Mouse (Mus musculus) central nervous system, embryonic 11.5 days (tissue): ENCODE measurements around the gene Wfdc18. TPM values are rescaled to one million over a fixed set of nuclear protein-coding genes. Genes with fewer than 3 reads are reported as not detected.

Source experiments
- polyA plus RNA-seq: library from polyadenylated mRNA; depleted of rRNA; stranded (reverse); fragments of >200 nt; gene quantifications from 2 replicates; pipeline ENCODE4 v1.2.3, GENCODE M21; 2012; rRNA removed

The Wfdc18 gene
- polyA plus RNA-seq: not detected in 2 replicates

DNA sequence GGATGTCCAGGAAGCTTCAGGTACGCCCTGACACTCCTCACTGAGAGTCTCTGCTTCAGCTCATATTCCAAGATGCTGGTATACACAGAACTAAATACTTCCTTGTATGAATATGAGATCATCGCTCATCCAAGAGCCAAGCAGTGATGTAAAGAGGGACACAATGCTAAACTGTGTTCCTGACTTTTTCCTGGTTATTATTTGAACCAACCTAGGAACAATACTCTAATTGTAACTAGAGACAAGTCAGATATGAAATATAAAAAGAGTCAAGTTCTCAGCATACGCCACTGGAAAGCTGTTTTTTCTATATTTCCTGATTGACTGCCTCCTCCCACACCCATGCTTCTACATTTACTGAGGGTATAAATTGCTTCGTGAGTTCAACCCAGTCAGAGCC is at the start of gene Wfdc18:
TSS of gene Wfdc18 (plus strand) at position 301 of the 400 bp plus-strand sequence.

DNA sequence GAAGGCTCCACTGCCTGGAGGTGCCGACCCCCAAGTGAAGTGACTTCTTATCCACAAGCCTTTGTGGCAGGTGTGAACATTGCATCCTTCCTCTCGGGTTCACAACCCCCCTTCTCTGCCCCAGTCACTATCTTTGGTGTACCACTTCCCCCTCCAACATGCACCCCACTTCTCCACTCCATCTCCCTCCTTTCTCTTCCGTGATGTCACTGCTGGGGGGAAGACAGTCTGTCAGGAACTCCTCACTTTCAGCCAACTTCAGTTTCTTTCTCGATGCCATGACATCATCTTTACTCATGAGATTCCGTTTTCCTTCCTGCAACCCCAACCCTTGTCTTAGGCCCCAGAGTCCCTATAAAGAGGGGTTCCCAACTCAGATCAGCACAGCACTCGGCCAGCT is 46.6 kb upstream of the Wfdc18 start, which contains the start of gene Ccl4:
TSS of gene Ccl4 (plus strand) at position 381 of the 400 bp plus-strand sequence.

DNA sequence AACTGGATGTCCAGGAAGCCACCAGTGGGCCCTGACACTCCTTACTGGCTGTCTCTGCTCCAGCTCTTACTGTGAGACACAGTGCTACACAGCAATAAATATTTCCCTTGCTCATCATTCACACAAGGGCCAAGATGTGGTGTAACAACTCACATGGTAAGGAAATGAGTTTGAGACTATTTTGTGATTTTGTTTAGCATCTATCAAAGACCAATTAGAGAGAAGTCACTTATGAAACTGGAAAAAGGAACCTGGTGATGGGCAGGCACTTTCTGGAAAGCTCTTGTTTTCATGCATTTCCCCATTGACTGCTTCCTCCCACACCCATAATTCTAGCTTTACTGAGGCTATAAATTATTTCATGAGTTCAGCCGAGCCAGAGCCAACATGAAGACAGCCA is 5.1 kb upstream of the Wfdc18 start, which contains the start of gene Wfdc17:
TSS of gene Wfdc17 (plus strand) at position 287 of the 400 bp plus-strand sequence.

GRCm38 (mm10) chr11:83746681-83747080 is 37.9 kb downstream of the Wfdc18 start, which contains the start of gene Wfdc21:
TSS of gene Wfdc21 (plus strand) at chr11:83746940.

GRCm38 (mm10) chr11:83753581-83754181 is 44.9 kb downstream of the Wfdc18 start, which contains the start of gene Heatr6:
TSS of gene Heatr6 (plus strand) at chr11:83753696.

Other genes with a start within 250 kb of the Wfdc18 start
- 3.6 and 4.1 TPM in 2 replicates for gene Mmp28, start 245.9 kb upstream of the Wfdc18 start, polyA plus RNA-seq
- 163 and 320 TPM in 2 replicates for gene Taf15, start 235.9 kb upstream of the Wfdc18 start, polyA plus RNA-seq
- gene Heatr9, start 186.8 kb upstream of the Wfdc18 start, polyA plus RNA-seq: not detected in 2 replicates
- gene Ccl5, start 178.5 kb upstream of the Wfdc18 start, polyA plus RNA-seq: not detected in 2 replicates
- 1.2 and 1.3 TPM in 2 replicates for gene Ccl9, start 130.4 kb upstream of the Wfdc18 start, polyA plus RNA-seq
- 0.65 and 1.3 TPM in 2 replicates for gene Ccl6, start 115.9 kb upstream of the Wfdc18 start, polyA plus RNA-seq
- gene Rpl9-ps1, start 63.4 kb upstream of the Wfdc18 start, polyA plus RNA-seq: not detected in 2 replicates
- gene Ccl3, start 59.7 kb upstream of the Wfdc18 start, polyA plus RNA-seq: 0.85 and 0.98 TPM in 2 replicates
- 0.13 and 0.21 TPM in 2 replicates for gene Ccl4, start 46.4 kb upstream of the Wfdc18 start, polyA plus RNA-seq
- gene Wfdc17, start 5.0 kb upstream of the Wfdc18 start, polyA plus RNA-seq: 0.34 and 0.48 TPM in 2 replicates
- gene Wfdc21, start 37.9 kb downstream of the Wfdc18 start, polyA plus RNA-seq: 0.20 and 0.46 TPM in 2 replicates
- gene Heatr6, start 44.7 kb downstream of the Wfdc18 start, polyA plus RNA-seq: 24.1 and 25.3 TPM in 2 replicates
- 0.07 and 0.37 TPM in 2 replicates for gene Hnf1b, start 141.0 kb downstream of the Wfdc18 start, polyA plus RNA-seq
- gene Ddx52, start 233.0 kb downstream of the Wfdc18 start, polyA plus RNA-seq: 26.9 and 38.1 TPM in 2 replicates